Mouse (Mus musculus) gastrocnemius, postnatal 10 days (tissue): ENCODE results near the gene Rgp1. TPM values are rescaled to one million over a fixed set of nuclear protein-coding genes. Genes with fewer than 3 reads are reported as not detected.

Experiments used
- microRNA-seq, 2 experiments: library from miRNA; unstranded; fragments of <30 nt; microRNA quantifications; one replicate each; pipeline ENCODE4 v1.2.0; 2021
- total RNA-seq, 2 experiments: library from RNA; stranded (reverse); gene quantifications; 2 replicates each; pipeline ENCODE4 v1.2.3; 2021

Gene Rgp1
- total RNA-seq, 2 experiments from 2014 or later: 22.9 to 30.4 TPM

Small RNAs within 50 kb of the gene (microRNA-seq; reads per million reads assigned to microRNA genes)
- 0 to 0.64 reads per million in 2 experiments for gene Gm25262

Other genes with a start within 250 kb of the Rgp1 start
- 10 to 100 TPM; 30.3 to 33.9 TPM for gene Rusc2, start 196.7 kb upstream of the Rgp1 start, total RNA-seq
- not detected for gene Fam166b, start 149.6 kb upstream of the Rgp1 start, total RNA-seq
- 10 to 100 TPM; 28.0 to 34.7 TPM for gene Tesk1, start 136.8 kb upstream of the Rgp1 start, total RNA-seq
- gene Cd72, start 124.1 kb upstream of the Rgp1 start, total RNA-seq: under 1 TPM in 1 of 2 experiments, not detected in 1; 0.61 TPM
- gene Sit1, start 95.0 kb upstream of the Rgp1 start, total RNA-seq: not detected
- 10 to 100 TPM; 23.4 to 24.1 TPM for gene Ccdc107, start 85.8 kb upstream of the Rgp1 start, total RNA-seq
- gene Arhgef39, start 79.0 kb upstream of the Rgp1 start, total RNA-seq: 1 to 10 TPM; 2.8 to 3.8 TPM
- 1 to 10 TPM; 2.8 TPM for gene Car9, start 71.7 kb upstream of the Rgp1 start, total RNA-seq
- 1,000 to 10,000 TPM; 8,012 to 8,431 TPM for gene Tpm2, start 55.0 kb upstream of the Rgp1 start, total RNA-seq
- gene Creb3, start 16.4 kb upstream of the Rgp1 start, total RNA-seq: 10 to 100 TPM; 39.6 to 45.0 TPM
- 100 to 1,000 TPM in 1 of 2 experiments, 10 to 100 TPM in 1; 84.9 to 112 TPM for gene Tln1, start 16.0 kb upstream of the Rgp1 start, total RNA-seq
- gene Gba2, start 158 bp downstream of the Rgp1 start, total RNA-seq: 1 to 10 TPM; 6.7 to 9.1 TPM
- gene Msmp, start 5.8 kb downstream of the Rgp1 start, total RNA-seq: under 1 TPM; 0.33 to 0.38 TPM
- 10 to 100 TPM; 30.7 to 39.5 TPM for gene Npr2, start 53.2 kb downstream of the Rgp1 start, total RNA-seq
- under 1 TPM in 1 of 2 experiments, not detected in 1; 0.38 TPM for gene Spag8, start 74.9 kb downstream of the Rgp1 start, total RNA-seq
- 10 to 100 TPM; 51.3 to 57.6 TPM for gene Hint2, start 77.8 kb downstream of the Rgp1 start, total RNA-seq
- gene Tmem8b, start 90.3 kb downstream of the Rgp1 start, total RNA-seq: 10 to 100 TPM in 1 of 2 experiments, 1 to 10 TPM in 1; 9.1 to 10.8 TPM
- under 1 TPM; 0.18 to 0.26 TPM for gene Fam221b, start 90.4 kb downstream of the Rgp1 start, total RNA-seq
- not detected for gene Olfr70, start 122.1 kb downstream of the Rgp1 start, total RNA-seq
- gene Olfr71, start 131.5 kb downstream of the Rgp1 start, total RNA-seq: not detected
- gene Hrct1, start 148.5 kb downstream of the Rgp1 start, total RNA-seq: 1 to 10 TPM; 2.3 to 3.1 TPM
- gene Spaar, start 151.3 kb downstream of the Rgp1 start, total RNA-seq: 1 to 10 TPM; 1.1 to 1.6 TPM
- gene Olfr159, start 192.3 kb downstream of the Rgp1 start, total RNA-seq: not detected
- not detected for gene Olfr156, start 245.2 kb downstream of the Rgp1 start, total RNA-seq